Mouse (Mus musculus) erythroid progenitor cell, adult 5-6 weeks (primary cell): ENCODE data around the gene Efcab5. TPM values are rescaled to one million over a fixed set of nuclear protein-coding genes. Genes with fewer than 3 reads are reported as not detected.
"Not testable (repeated sequence)": the region's sequence is repeated elsewhere in the genome, so short reads cannot be mapped to it uniquely, and the experiment has no call there.

ENCODE experiments used
- ATAC-seq: replicated peaks from 2 replicates; pipeline ENCODE4 v1.8.0; 2016; ENCODE audit warnings: moderate number of reproducible peaks, mild to moderate bottlenecking, moderate TSS enrichment, inconsistent platforms; ENCODE audit not compliant: poor library complexity, low FRiP score, severe bottlenecking
- total RNA-seq, 2 experiments: library from RNA; stranded (forward) in 1 of 2; stranded (reverse) in 1 of 2; fragments of 150-400 nt in 1 of 2; fragments of 186-747, 209-891 nt in 1 of 2; gene quantifications; 2 replicates each; pipeline versions ENCODE4 v1.2.3 to v1.2.4; 2015 to 2017; ENCODE audit warnings: low replicate concordance in 2 of 2

Efcab5 gene
- total RNA-seq, 2 experiments from 2014 or later = 5.1 to 5.4 TPM

- no peak for ATAC-seq
These were observed 88.4 kb downstream of the Efcab5 start for GRCm38 (mm10) chr11:77100137-77100937.

- no peak for ATAC-seq
These were observed 90.3 kb downstream of the Efcab5 start for GRCm38 (mm10) chr11:77098332-77098972.

GRCm38 (mm10) chr11:77096991-77097390 lies 91.8 kb downstream of the Efcab5 start:
- ATAC-seq = no peak

GRCm38 (mm10) chr11:77096581-77096980 lies 92.2 kb downstream of the Efcab5 start:
- no peak for ATAC-seq

GRCm38 (mm10) chr11:77095206-77095605 lies 93.6 kb downstream of the Efcab5 start:
- ATAC-seq = no peak

- ATAC-seq = no peak
These were observed 94.6 kb downstream of the Efcab5 start for GRCm38 (mm10) chr11:77094136-77094535.

GRCm38 (mm10) chr11:77093208-77093607 lies 95.6 kb downstream of the Efcab5 start:
- no peak for ATAC-seq

GRCm38 (mm10) chr11:77089162-77089561 lies 99.6 kb downstream of the Efcab5 start:
- ATAC-seq = no peak

- no peak for ATAC-seq
These were observed 101.8 kb downstream of the Efcab5 start for GRCm38 (mm10) chr11:77087004-77087403.

GRCm38 (mm10) chr11:77084001-77084682 lies 104.6 kb downstream of the Efcab5 start:
- no peak for ATAC-seq

GRCm38 (mm10) chr11:77079361-77079760 lies 109.4 kb downstream of the Efcab5 start:
- ATAC-seq = no peak

- ATAC-seq = peak; percentile 100
These were observed 110.3 kb downstream of the Efcab5 start, which contains the start of gene Nsrp1 for GRCm38 (mm10) chr11:77078273-77079134. Gene Nsrp1, minus strand, starts transcription at chr11:77078435.

- ATAC-seq = peak; percentile 56
These were observed 111.0 kb downstream of the Efcab5 start for GRCm38 (mm10) chr11:77077792-77078191.

- ATAC-seq = not testable (repeated sequence)
These were observed 111.4 kb downstream of the Efcab5 start for GRCm38 (mm10) chr11:77077331-77077730.

GRCm38 (mm10) chr11:77070721-77071120 lies 118.0 kb downstream of the Efcab5 start:
- ATAC-seq = no peak

- ATAC-seq = no peak
These were observed 119.9 kb downstream of the Efcab5 start for GRCm38 (mm10) chr11:77068825-77069224.

- ATAC-seq = no peak
These were observed 125.4 kb downstream of the Efcab5 start for GRCm38 (mm10) chr11:77063406-77063805.

- no peak for ATAC-seq
These were observed 126.8 kb downstream of the Efcab5 start for GRCm38 (mm10) chr11:77061951-77062350.

- ATAC-seq = no peak
These were observed 146.0 kb downstream of the Efcab5 start for GRCm38 (mm10) chr11:77042816-77043215.

GRCm38 (mm10) chr11:77041891-77042290 lies 146.9 kb downstream of the Efcab5 start:
- ATAC-seq = no peak
